Mouse (Mus musculus): Measurements from ENCODE around the gene Chek2. TPM values are rescaled to one million over a fixed set of nuclear protein-coding genes. Genes with fewer than 3 reads are reported as not detected.

Chek2 gene
- total and polyA plus RNA-seq, 3 experiments, result 25.0 to 41.6 (median 27.6) TPM

- H3K4me1 ChIP-seq (ENCODE audit: control insufficient read depth in 1 of 2, insufficient read depth in 2 of 2), result peaks cover 0 to 7% of the 10 kb centered on the region in 2 experiments; a peak in 2 of 4 replicates
- H3K27me3 ChIP-seq (replicated peaks), result no peaks in the 10 kb centered on the region
- no peak overlapping the region for H3K27ac ChIP-seq (ENCODE audit: insufficient read depth, low read depth)
- TF ChIP-seq ZNF384 (IDR thresholded peaks at IDR 0.05; ENCODE audit: low read depth, low read length), result no peak
- TF ChIP-seq RAD21 (IDR thresholded peaks at IDR 0.05; ENCODE audit: low read depth, low read length), result no peak
- TF ChIP-seq MAFK (IDR thresholded peaks at IDR 0.05; ENCODE audit: insufficient replicate concordance, low read length), result no peak
- no peak for TF ChIP-seq NELFE (IDR thresholded peaks at IDR 0.05; ENCODE audit: low read depth, low read length)
- no peak for TF ChIP-seq BHLHE40 (IDR thresholded peaks at IDR 0.05; ENCODE audit: low read depth, low read length)
- TF ChIP-seq JUND (conservative IDR thresholded peaks at IDR 0.05; ENCODE audit: low read depth, low read length), result no peak
- no peak for TF ChIP-seq ZKSCAN1 (IDR thresholded peaks at IDR 0.05; ENCODE audit: borderline replicate concordance, low read depth, low read length)
- TF ChIP-seq SIN3A (IDR thresholded peaks at IDR 0.05; ENCODE audit: low read length), result no peak
- no peak for TF ChIP-seq E2F4 (IDR thresholded peaks at IDR 0.05; ENCODE audit: insufficient replicate concordance, low read depth, low read length)
- TF ChIP-seq MXI1 (IDR thresholded peaks at IDR 0.05; ENCODE audit: low read depth, low read length), result no peak
- TF ChIP-seq TBP (conservative IDR thresholded peaks at IDR 0.05; ENCODE audit: low read depth, low read length), result no peak
- no peak for TF ChIP-seq MEF2A (IDR thresholded peaks at IDR 0.05; ENCODE audit: borderline replicate concordance, low read depth, low read length)
- no peak for TF ChIP-seq ZC3H11A (IDR thresholded peaks at IDR 0.05; ENCODE audit: low read depth, low read length)
- TF ChIP-seq CHD1 (IDR thresholded peaks at IDR 0.05; ENCODE audit: low read depth, low read length), result no peak
- no peak for TF ChIP-seq ELF1 (IDR thresholded peaks at IDR 0.05; ENCODE audit: low read depth, low read length)
- no peak for TF ChIP-seq USF2 (conservative IDR thresholded peaks at IDR 0.05; ENCODE audit: low read depth, low read length)
- TF ChIP-seq ETS1 (conservative IDR thresholded peaks at IDR 0.05; ENCODE audit: low read depth, low read length), result no peak
- no peak for TF ChIP-seq HCFC1 (IDR thresholded peaks at IDR 0.05; ENCODE audit: low read depth, low read length)
- TF ChIP-seq USF1 (IDR thresholded peaks at IDR 0.05; ENCODE audit: low read depth, low read length), result no peak
- no peak for TF ChIP-seq POLR2AphosphoS2 (IDR thresholded peaks at IDR 0.05; ENCODE audit: low read depth, low read length)
- no peaks in the 10 kb centered on the region for H3K79me2 ChIP-seq (replicated peaks; ENCODE audit: control insufficient read depth, extremely low read depth, insufficient read depth, poor library complexity, severe bottlenecking)
- dilution Hi-C loops (cut with MboI; ENCODE audit: extremely low pct_ligation_motif_present, extremely low pct_unique_long_range_greater_than_20kb, low sequenced_read_pairs), result no loop called here
- no peaks in the 10 kb centered on the region for H3K9me3 ChIP-seq (replicated peaks; ENCODE audit: low read length)
- DNase-seq (ENCODE audit: extremely low read depth), result no peak
- H3K4me3 ChIP-seq (replicated peaks in 1 of 3; ENCODE audit: low read depth in 2 of 3, low read length in 2 of 3, poor library complexity in 1 of 3), result no peak overlapping the region
- in situ Hi-C loops (cut with MboI; ENCODE audit: low pct_ligation_motif_present, low pct_unique_long_range_greater_than_20kb, low sequenced_read_pairs), result no loop called here
- H3K4me2 ChIP-seq (ENCODE audit: insufficient read depth, low read depth, poor library complexity, severe bottlenecking), result no peak overlapping the region
- no peak overlapping the region for H3K9ac ChIP-seq (ENCODE audit: insufficient read depth, low read depth)
- H3K36me3 ChIP-seq (replicated peaks in 1 of 2; ENCODE audit: control insufficient read depth in 1 of 2, insufficient read depth in 1 of 2, low read length in 1 of 2), result peaks cover 3 to 18% of the 10 kb centered on the region in 2 experiments
Observed at GRCm38 (mm10) chr5:110824421-110824820, 15.4 kb upstream of the Chek2 start.

DNA sequence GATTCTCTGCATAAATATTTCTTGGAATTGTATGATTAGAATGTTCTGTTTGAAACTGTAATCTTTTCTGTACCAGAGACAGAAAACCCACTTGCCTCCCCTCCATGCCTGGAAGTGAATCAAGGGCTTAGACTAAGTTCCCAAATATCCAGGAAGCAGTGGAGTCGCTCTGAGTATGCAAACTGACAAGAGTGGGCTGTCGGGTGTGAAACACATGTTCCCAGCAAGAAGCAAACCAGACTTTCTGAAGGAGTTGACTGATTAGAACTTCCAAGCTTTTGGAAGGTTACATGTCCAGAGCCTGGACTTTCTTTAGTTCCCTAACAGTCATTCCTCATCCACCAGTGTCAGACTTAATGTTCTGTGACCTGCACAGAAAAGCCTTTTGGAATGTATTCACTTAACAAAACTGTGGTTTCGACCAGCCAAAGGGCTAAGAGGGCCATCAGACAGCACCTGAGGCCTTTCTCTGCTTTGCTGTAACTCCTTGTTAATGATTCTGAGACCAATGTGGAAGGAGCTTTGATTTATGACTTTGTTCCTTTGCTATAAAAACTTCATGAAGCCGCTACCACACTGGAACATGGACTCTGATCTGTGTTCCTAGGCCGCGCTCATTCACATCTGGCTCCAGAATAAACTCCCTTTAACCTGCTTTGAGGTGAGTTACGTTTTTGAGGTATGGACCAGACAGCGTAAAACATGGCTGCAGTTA, 12.8 kb upstream of the Chek2 start:
- Histone ChIP-seq H3K4me1 (ENCODE audit: control insufficient read depth in 1 of 2, insufficient read depth in 2 of 2) (peaks cover 0 to 7% of the 10 kb centered on the region in 2 experiments; a peak in 2 of 4 replicates), H3K9ac (ENCODE audit: insufficient read depth, low read depth) (no peak overlapping the region), H3K27ac (ENCODE audit: insufficient read depth, low read depth) (no peak overlapping the region), H3K4me2 (ENCODE audit: insufficient read depth, low read depth, poor library complexity, severe bottlenecking) (no peak overlapping the region), H3K4me3 (replicated peaks in 1 of 3; ENCODE audit: low read depth in 2 of 3, low read length in 2 of 3, poor library complexity in 1 of 3) (no peak overlapping the region), H3K36me3 (replicated peaks in 1 of 2; ENCODE audit: control insufficient read depth in 1 of 2, insufficient read depth in 1 of 2, low read length in 1 of 2) (peaks cover 6 to 33% of the 10 kb centered on the region in 2 experiments), H3K9me3 (replicated peaks; ENCODE audit: low read length) (no peaks in the 10 kb centered on the region), H3K79me2 (replicated peaks; ENCODE audit: control insufficient read depth, extremely low read depth, insufficient read depth, poor library complexity, severe bottlenecking) (no peaks in the 10 kb centered on the region), H3K27me3 (replicated peaks) (no peaks in the 10 kb centered on the region)
- DNase-seq (ENCODE audit: extremely low read depth), result no peak
- dilution Hi-C loops (cut with MboI; ENCODE audit: extremely low pct_ligation_motif_present, extremely low pct_unique_long_range_greater_than_20kb, low sequenced_read_pairs), result no loop called here
- TF ChIP-seq SIN3A (IDR thresholded peaks at IDR 0.05; ENCODE audit: low read length), result no peak
- no peak for TF ChIP-seq POLR2AphosphoS2 (IDR thresholded peaks at IDR 0.05; ENCODE audit: low read depth, low read length)
- no peak for TF ChIP-seq MAZ (IDR thresholded peaks at IDR 0.05; ENCODE audit: low read depth, low read length)
- TF ChIP-seq ZNF384 (IDR thresholded peaks at IDR 0.05; ENCODE audit: low read depth, low read length), result no peak
- no peak for TF ChIP-seq SMC3 (IDR thresholded peaks at IDR 0.05; ENCODE audit: low read depth, low read length)
- TF ChIP-seq CTCF (conservative IDR thresholded peaks at IDR 0.05 in 1 of 2, IDR thresholded peaks at IDR 0.05 in 1 of 2; ENCODE audit: low read depth in 2 of 2, low read length in 2 of 2), result no peak
- TF ChIP-seq EP300 (IDR thresholded peaks at IDR 0.05; ENCODE audit: low read length), result no peak
- TF ChIP-seq IRF4 (IDR thresholded peaks at IDR 0.05; ENCODE audit: low read depth, low read length), result no peak
- TF ChIP-seq ZMIZ1 (IDR thresholded peaks at IDR 0.05; ENCODE audit: low read depth, low read length), result no peak
- TF ChIP-seq POLR2A (IDR thresholded peaks at IDR 0.05; ENCODE audit: low read depth, low read length), result no peak
- TF ChIP-seq USF1 (IDR thresholded peaks at IDR 0.05; ENCODE audit: low read depth, low read length), result no peak
- TF ChIP-seq ZKSCAN1 (IDR thresholded peaks at IDR 0.05; ENCODE audit: borderline replicate concordance, low read depth, low read length), result no peak
- TF ChIP-seq ELF1 (IDR thresholded peaks at IDR 0.05; ENCODE audit: low read depth, low read length), result no peak
- in situ Hi-C loops (cut with MboI; ENCODE audit: low pct_ligation_motif_present, low pct_unique_long_range_greater_than_20kb, low sequenced_read_pairs), result no loop called here

Data from CH12.LX (cell line).